Mouse (Mus musculus) mouse embryonic stem cell (cell line): ENCODE results near the gene Mfap5.
"Not testable (repeated sequence)": the region's sequence is repeated elsewhere in the genome, so short reads cannot be mapped to it uniquely, and the experiment has no call there.

Experiments
- in situ Hi-C, 2 experiments: fragments of 300-500 bp; cut with MboI; formaldehyde crosslinking; loops; 1 replicate in 1 of 2; 3 replicates in 1 of 2; pipeline ENCODE4 v1.14.3; 2019 to 2020; ENCODE audit warnings: low sequenced_read_pairs in 2 of 2, low pct_unique_long_range_greater_than_20kb in 1 of 2, mixed read lengths in 1 of 2; ENCODE audit not compliant: unreplicated experiment in 1 of 2

Gene Mfap5

DNA sequence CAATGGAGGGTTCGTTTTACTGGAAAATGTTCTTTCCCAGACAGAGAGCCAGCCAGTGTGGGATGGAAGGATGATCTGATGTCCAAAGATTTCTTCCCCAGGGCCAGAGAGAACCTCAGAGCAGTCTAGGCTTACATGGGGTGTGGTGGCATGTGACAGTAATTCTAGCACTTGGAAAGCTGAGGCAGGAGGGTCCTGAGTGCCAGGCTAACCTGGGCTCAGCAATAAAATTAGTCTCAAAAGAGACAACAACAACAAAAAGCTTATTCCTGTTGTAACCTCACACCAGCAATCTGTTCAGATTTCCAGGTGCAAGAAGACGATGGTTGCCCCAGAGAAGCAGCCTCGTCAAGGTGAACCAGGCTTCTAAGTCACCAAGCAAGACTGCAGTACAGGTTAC, at the start of gene Mfap5:
Gene Mfap5, plus strand, starts transcription at position 301 of the 400 bp plus-strand sequence.
- in situ Hi-C loops: no loop called here

- in situ Hi-C loops: no loop called here
Observed at GRCm38 (mm10) chr6:122458946-122459693, 46.5 kb upstream of the Mfap5 start.

DNA sequence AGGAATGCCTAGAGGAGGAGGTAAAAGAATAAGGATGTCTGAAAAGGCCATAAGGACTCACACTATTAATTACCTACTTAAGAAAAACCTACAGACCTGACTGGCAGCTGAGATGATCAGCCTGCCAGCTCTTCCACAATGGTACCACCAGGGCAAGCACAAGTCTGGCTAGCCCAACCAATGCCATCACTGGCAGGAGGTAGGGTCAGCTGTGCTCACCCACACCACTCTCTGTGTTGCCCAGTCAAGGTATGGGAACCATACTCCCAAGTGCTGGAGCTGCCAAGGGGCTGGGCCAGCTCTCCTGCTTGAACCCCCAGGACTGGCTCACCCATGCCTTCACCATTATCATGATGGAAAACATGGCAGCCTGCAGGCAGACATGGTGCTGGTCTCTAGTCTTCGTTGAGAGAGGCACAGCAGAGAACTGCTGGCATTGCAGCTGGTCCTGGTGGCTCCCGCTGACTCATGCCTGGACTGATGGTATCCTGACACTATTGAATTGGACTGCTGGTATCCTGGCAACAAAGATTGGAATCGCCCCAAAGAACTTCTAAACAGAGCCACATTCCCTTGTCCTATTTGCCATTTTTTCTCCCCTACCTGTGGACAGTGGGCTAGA, 39.4 kb upstream of the Mfap5 start:
- in situ Hi-C loops: no loop called here

DNA sequence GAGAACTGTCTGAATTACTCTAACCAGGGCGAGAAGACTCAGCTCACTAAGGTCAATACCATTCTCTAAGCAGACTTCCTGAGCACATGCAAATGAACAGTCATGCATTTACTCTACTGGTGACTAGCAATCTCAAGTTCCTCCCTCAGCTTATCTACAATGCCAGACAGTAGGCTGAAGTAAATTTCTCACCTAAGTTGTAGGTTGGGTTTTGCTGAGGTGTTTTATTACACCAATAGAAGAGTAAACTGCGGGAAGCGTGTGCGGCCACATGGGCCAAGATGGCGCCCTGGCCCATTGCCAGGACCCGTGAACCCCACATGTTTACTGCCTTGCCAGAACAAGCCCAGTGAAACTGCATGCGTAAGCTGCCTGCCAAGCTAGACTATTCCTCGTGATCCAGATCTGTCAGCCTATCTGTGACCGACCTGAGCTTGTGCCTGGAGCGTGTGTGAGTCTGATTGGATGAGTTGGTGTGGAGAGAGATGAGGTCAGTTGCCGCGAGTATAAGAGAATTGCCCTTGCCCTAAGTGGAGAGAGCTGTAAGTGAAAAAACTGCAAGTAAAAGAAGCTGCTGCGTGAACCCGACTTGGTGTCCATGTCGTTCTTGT, 36.5 kb upstream of the Mfap5 start:
- in situ Hi-C loops: no loop called here

- in situ Hi-C loops: no loop called here
Observed at GRCm38 (mm10) chr6:122470240-122470639, 35.4 kb upstream of the Mfap5 start.

- in situ Hi-C loops: not testable (repeated sequence)
Observed at GRCm38 (mm10) chr6:122471461-122471860, 34.2 kb upstream of the Mfap5 start.

- in situ Hi-C loops: no loop called here
Observed at GRCm38 (mm10) chr6:122478062-122478461, 27.6 kb upstream of the Mfap5 start.

- in situ Hi-C loops: no loop called here
Observed at GRCm38 (mm10) chr6:122485401-122486296, 20.0 kb upstream of the Mfap5 start.

DNA sequence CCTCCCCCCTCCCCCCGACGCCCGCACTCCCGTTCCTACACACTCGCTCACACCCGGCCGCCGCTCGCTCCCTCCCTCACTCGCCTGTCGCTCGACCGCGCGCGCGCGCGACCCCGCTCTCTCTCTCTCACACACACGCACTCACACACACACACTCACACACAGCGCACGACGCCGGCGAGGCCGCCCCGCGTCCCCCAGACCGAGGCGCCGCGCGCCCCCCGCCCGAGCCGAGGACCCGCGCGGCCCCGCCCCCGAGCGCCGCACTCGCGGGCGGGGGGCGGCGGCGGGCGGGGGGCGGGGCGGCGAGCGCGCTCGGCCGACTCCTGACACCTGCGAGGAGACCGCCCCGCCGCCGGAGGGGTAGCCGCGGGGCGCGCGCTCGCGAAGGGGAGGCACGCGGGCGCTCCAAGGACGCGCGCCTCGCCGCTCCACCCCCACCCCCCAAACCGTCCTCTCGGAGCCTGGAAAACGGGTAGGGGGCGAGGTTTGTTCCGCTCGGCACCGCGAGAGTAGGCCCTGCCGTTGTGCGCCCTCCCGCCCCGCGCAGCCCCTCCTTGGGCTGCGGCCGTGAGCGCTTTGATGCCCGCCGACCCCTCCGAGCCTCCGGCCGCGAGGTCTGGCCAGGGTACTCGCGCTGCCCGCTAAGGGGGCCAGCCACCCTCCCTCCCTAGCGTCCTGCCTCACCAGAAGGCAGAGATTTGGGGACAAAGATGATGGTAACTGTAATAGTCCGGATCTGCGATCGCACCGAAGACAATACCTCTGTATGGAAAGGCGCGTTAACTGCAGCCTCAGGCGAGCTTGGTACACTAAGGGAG, 19.1 kb upstream of the Mfap5 start:
- in situ Hi-C loops: no loop called here

DNA sequence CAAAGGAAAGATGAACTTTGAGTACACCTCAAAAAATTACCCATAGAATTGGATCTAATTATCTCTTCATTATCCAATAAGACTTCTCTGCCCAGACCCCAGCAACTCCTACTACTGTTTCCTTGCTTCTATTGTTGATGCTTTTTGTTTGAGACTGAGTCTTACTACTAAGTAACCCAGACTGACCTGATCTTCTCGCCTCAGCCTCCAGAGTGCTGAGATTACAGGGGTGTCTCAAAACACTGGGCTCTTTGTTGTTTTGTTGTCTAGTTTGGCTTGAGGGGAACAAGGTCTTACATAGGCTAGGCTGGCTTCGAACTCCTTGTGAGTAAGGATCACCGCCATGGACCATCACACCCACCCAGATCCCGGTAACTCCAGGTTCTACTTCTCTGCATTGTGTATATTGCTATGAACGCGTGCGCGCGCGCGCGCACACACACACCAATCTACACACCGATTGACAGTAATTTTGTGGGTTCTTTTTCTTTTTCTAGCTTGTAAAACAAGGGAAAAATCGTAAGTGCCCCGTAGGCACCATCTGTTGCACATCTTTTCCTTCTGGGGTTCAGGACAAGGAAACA, 14.6 kb upstream of the Mfap5 start:
- in situ Hi-C loops: no loop called here

- in situ Hi-C loops: no loop called here
Observed at GRCm38 (mm10) chr6:122491557-122491956, 14.1 kb upstream of the Mfap5 start.

GRCm38 (mm10) chr6:122492479-122492878, 13.2 kb upstream of the Mfap5 start:
- in situ Hi-C loops: no loop called here

- in situ Hi-C loops: no loop called here
Observed at GRCm38 (mm10) chr6:122493799-122494472, 11.7 kb upstream of the Mfap5 start.

DNA sequence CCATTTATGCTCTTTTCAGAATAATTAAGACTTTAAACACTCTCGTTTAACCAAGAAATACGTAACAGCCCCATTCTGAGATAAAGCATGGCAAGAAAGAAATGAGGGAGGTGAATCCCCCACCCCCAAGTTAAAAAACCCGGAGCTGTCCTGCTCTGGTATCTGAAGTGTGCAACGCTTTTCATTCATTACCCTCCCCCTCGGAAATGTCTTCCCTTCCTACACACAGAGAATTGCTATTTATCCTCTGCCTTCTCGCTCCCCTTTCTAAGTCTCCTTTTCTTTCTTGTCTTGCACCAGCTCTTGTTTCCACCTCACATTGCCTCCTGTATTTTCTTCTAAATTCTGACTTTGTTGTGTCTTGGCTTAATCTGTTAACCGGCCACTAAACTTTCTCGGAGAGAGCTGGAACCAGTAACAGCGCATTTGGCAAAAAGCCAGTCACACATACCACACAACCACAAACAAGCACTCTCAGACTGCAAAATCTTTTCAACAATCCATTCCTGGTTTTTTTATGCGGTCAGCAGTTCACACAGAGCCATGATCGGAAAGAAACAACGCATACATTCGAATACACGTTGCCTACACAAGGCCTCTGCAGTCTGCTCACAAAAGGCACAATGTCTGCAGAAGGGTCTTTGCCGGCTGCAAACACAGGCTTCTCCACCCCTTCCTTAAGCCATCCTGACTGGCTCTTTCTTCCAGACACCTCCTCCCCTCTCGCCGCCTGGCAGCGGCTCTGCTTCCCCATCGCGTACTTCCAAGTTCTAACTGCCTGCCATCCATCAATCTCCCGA, 10.4 kb upstream of the Mfap5 start:
- in situ Hi-C loops: no loop called here

DNA sequence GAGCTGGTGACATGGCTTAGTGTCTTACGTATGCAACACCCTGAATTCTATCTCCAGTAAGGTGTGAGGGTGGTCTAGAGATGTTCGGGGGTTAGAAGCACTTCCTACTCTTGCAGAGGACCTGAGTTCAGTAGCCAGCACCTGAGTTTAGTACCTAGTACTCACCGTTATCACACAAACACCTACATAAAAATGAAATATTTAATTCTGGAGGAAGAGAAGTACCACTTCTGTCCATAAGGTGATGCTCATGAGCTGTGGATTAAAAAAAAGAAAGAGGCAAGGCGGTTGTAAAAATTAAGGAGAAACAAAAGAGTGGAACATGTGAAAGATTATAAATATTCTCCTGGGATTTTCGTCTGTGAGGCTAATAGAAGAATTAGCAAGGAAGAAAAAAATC, 9.1 kb upstream of the Mfap5 start:
- in situ Hi-C loops: no loop called here

DNA sequence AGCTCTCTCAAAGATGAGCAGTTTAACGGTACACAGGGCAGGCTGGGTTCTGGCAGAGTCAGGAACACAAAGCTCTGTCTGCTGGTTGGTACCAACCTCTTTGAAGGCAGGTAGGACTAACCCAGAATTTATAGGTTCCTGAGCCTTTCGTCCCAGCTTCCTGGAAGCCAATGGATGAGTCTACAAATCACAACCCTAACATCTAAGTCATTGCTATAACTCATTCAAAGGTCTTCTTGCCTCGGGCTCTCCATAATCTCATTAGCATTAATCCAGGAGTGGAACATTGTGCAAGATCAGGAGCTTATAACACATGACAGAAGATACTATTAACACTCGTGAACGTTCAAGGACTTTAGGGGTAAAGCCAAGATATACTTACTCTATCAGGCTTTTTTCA, 7.0 kb upstream of the Mfap5 start, which contains the start of gene Rimklb:
Gene Rimklb, minus strand, starts transcription at position 101 of the 400 bp plus-strand sequence.
- in situ Hi-C loops: no loop called here
